Mouse (Mus musculus) heart, embryonic 14.5 days (tissue): ENCODE measurements around the gene Pabpc4. TPM values are rescaled to one million over a fixed set of nuclear protein-coding genes. Genes with fewer than 3 reads are reported as not detected.

Experiments used
- ATAC-seq: fragments of 200-750 bp; cut with Nextera tagmentation; 2 replicates; pipeline ENCODE4 v1.8.0; 2017; ENCODE audit warnings: low read depth, moderate TSS enrichment; ENCODE audit not compliant: insufficient number of reproducible peaks, insufficient read depth, low FRiP score
- H3K27ac ChIP-seq, 2 experiments: fragments of 200-500 bp in 1 of 2; fragments of 300-500 bp in 1 of 2; sonication (generic) in 1 of 2; replicated peaks in 1 of 2; 2 replicates each; pipeline ENCODE4 v1.5.1; 2012 to 2014; ENCODE audit warnings: low read depth in 2 of 2, low read length in 2 of 2, control low read depth in 1 of 2, mild to moderate bottlenecking in 1 of 2, mixed read lengths in 1 of 2; ENCODE audit not compliant: control insufficient read depth in 1 of 2, insufficient read depth in 1 of 2
- H3K27me3 ChIP-seq: fragments of 300-500 bp; sonication (generic); 2 replicates; pipeline ENCODE4 v1.6.1; 2014; ENCODE audit warnings: mild to moderate bottlenecking, low read length, control low read depth; ENCODE audit not compliant: control insufficient read depth, insufficient read depth
- H3K36me3 ChIP-seq: fragments of 300-500 bp; sonication (generic); 2 replicates; pipeline ENCODE4 v1.6.1; 2014; ENCODE audit warnings: mild to moderate bottlenecking, control low read depth, low read length, mixed read lengths; ENCODE audit not compliant: control insufficient read depth, insufficient read depth
- H3K4me1 ChIP-seq, 2 experiments: fragments of 200-500 bp in 1 of 2; fragments of 300-500 bp in 1 of 2; sonication (generic) in 1 of 2; 2 replicates each; pipeline ENCODE4 v1.6.1; 2012 to 2014; ENCODE audit warnings: low read length in 2 of 2, control low read depth in 1 of 2, mixed read lengths in 1 of 2; ENCODE audit not compliant: control insufficient read depth in 2 of 2, insufficient read depth in 2 of 2
- H3K4me2 ChIP-seq: fragments of 300-500 bp; sonication (generic); 2 replicates; pipeline ENCODE4 v1.6.1; 2014; ENCODE audit warnings: mild to moderate bottlenecking, low read length
- H3K4me3 ChIP-seq, 2 experiments: fragments of 200-500 bp in 1 of 2; fragments of 300-500 bp in 1 of 2; sonication (generic) in 1 of 2; 2 replicates each; pipeline ENCODE4 v1.5.1; 2012 to 2014; ENCODE audit warnings: low read length in 2 of 2, mild to moderate bottlenecking in 2 of 2, control low read depth in 1 of 2, low read depth in 1 of 2, moderate library complexity in 1 of 2; ENCODE audit not compliant: control insufficient read depth in 1 of 2, insufficient read depth in 1 of 2
- H3K9ac ChIP-seq: fragments of 300-500 bp; sonication (generic); 2 replicates; pipeline ENCODE4 v1.6.1; 2014; ENCODE audit warnings: mild to moderate bottlenecking, low read length
- H3K9me3 ChIP-seq: fragments of 300-500 bp; sonication (generic); 2 replicates; pipeline ENCODE4 v1.6.1; 2016; ENCODE audit warnings: low read length, control low read depth; ENCODE audit not compliant: control insufficient read depth
- WGBS: fragments of 180-500 bp; shearing (Covaris S2); extraction: QIAGEN DNeasy Blood & Tissue Kit; methylation state at CpG from one replicate; pipeline ENCODE4 v1.1.7; 2014; 5-methylcytosine and 5-hydroxymethylcytosine counted together
- polyA plus RNA-seq: library from polyadenylated mRNA; unstranded; fragments of >200 nt; fragmentation: Nextera tagmentation; extraction: Ambion mirVana; gene quantifications from 2 replicates; pipeline ENCODE4 v1.2.1, GENCODE M21; 2014

Pabpc4 gene
- polyA plus RNA-seq, 1 experiment from 2014 or later: 80.2 TPM

GRCm38 (mm10) chr4:123248971-123249567 lies 13.1 kb upstream of the Pabpc4 start:
- no peaks in the 10 kb centered on the region for H3K27me3 ChIP-seq
- H3K4me2 ChIP-seq: no peak overlapping the region
- H3K4me3 ChIP-seq: no peak overlapping the region
- peak overlapping the region; percentile 40; the same call in 1 of the 2 replicates for H3K9ac ChIP-seq
- peaks cover 38 to 47% of the 10 kb centered on the region in 2 experiments for H3K4me1 ChIP-seq
- no peak for ATAC-seq
- H3K27ac ChIP-seq: peak overlapping the region; percentile 47 to 68
- no peaks in the 10 kb centered on the region for H3K36me3 ChIP-seq
- WGBS: 57% methylated on average over 7 of the region's 7 CpGs
- H3K9me3 ChIP-seq: no peaks in the 10 kb centered on the region

- 73% methylated on average over 5 of the region's 5 CpGs for WGBS
- H3K27ac ChIP-seq: no peak overlapping the region
- no peak for ATAC-seq
Observed at GRCm38 (mm10) chr4:123252214-123252613, 9.9 kb upstream of the Pabpc4 start.

GRCm38 (mm10) chr4:123254617-123255016 lies 7.5 kb upstream of the Pabpc4 start:
- Histone ChIP-seq H3K27me3 (no peaks in the 10 kb centered on the region), H3K4me3 (no peak overlapping the region), H3K27ac (no peak overlapping the region), H3K4me2 (no peak overlapping the region), H3K36me3 (no peaks in the 10 kb centered on the region), H3K4me1 (peaks cover 6 to 12% of the 10 kb centered on the region in 2 experiments; a peak in 3 of 4 replicates), H3K9ac (no peak overlapping the region), H3K9me3 (no peaks in the 10 kb centered on the region)
- WGBS: 20% methylated on average over 5 of the region's 5 CpGs
- ATAC-seq: no peak

More at GRCm38 (mm10) chr4:123252214-123252613, 9.9 kb upstream of the Pabpc4 start:
- Histone ChIP-seq H3K4me2 (no peak overlapping the region), H3K9ac (no peak overlapping the region), H3K27me3 (no peaks in the 10 kb centered on the region), H3K36me3 (no peaks in the 10 kb centered on the region), H3K4me3 (no peak overlapping the region), H3K4me1 (peaks cover 24 to 32% of the 10 kb centered on the region in 2 experiments), H3K9me3 (no peaks in the 10 kb centered on the region)

GRCm38 (mm10) chr4:123260071-123260746 lies 1.9 kb upstream of the Pabpc4 start:
- Histone ChIP-seq H3K27ac (no peak overlapping the region), H3K4me2 (0 out of 2 replicates have a peak overlapping the region, but pooled peaks have one; percentile 2), H3K27me3 (no peaks in the 10 kb centered on the region), H3K9me3 (no peaks in the 10 kb centered on the region), H3K4me1 (peaks cover 6 to 12% of the 10 kb centered on the region in 2 experiments), H3K36me3 (no peaks in the 10 kb centered on the region), H3K9ac (peak overlapping the region; percentile 43; the same call in 1 of the 2 replicates), H3K4me3 (no peak overlapping the region)
- ATAC-seq: peak; percentile 56; the same call in 1 of the 2 replicates
- 19% methylated on average over 8 of the region's 8 CpGs for WGBS

GRCm38 (mm10) chr4:123271063-123271462 lies 8.9 kb downstream of the Pabpc4 start:
- Histone ChIP-seq H3K9ac (no peak overlapping the region), H3K4me3 (no peak overlapping the region), H3K9me3 (no peaks in the 10 kb centered on the region), H3K36me3 (no peaks in the 10 kb centered on the region), H3K4me2 (no peak overlapping the region), H3K27ac (no peak overlapping the region), H3K27me3 (no peaks in the 10 kb centered on the region), H3K4me1 (peaks cover 0 to 3% of the 10 kb centered on the region in 2 experiments; a peak in 2 of 4 replicates)
- WGBS: 88% methylated on average over 3 of the region's 3 CpGs
- ATAC-seq: no peak

GRCm38 (mm10) chr4:123280117-123280516 lies 18.0 kb downstream of the Pabpc4 start:
- Histone ChIP-seq H3K9me3 (no peaks in the 10 kb centered on the region), H3K27ac (no peak overlapping the region), H3K4me2 (no peak overlapping the region), H3K9ac (no peak overlapping the region), H3K4me1 (peaks cover 5% of the 10 kb centered on the region in 2 experiments; a peak in 2 of 4 replicates), H3K27me3 (no peaks in the 10 kb centered on the region), H3K4me3 (no peak overlapping the region), H3K36me3 (0 out of 2 replicates have a peak, but pooled peaks cover 2% of the 10 kb centered on the region)
- 62% methylated on average over 3 of the region's 3 CpGs for WGBS
- no peak for ATAC-seq

- peak overlapping the region; percentile 94 for H3K4me2 ChIP-seq
- H3K27me3 ChIP-seq: no peaks in the 10 kb centered on the region
- peak overlapping the region; percentile 51 to 90; a peak in 2 of 4 replicates for H3K27ac ChIP-seq
- H3K9ac ChIP-seq: peak overlapping the region; percentile 85
- peaks cover 26% of the 10 kb centered on the region for H3K36me3 ChIP-seq
- peaks cover 7 to 28% of the 10 kb centered on the region in 2 experiments; a peak in 3 of 4 replicates for H3K4me1 ChIP-seq
- no peaks in the 10 kb centered on the region for H3K9me3 ChIP-seq
- ATAC-seq: peak; percentile 93
- H3K4me3 ChIP-seq: peak overlapping the region; percentile 47 to 68
- under 1% methylated on average over 25 of the region's 25 CpGs for WGBS
Observed at GRCm38 (mm10) chr4:123282500-123282899, 20.3 kb downstream of the Pabpc4 start.
